Mouse (Mus musculus) C2C12 (cell line): ENCODE measurements around the gene Gm42517. TPM values are rescaled to one million over a fixed set of nuclear protein-coding genes. Genes with fewer than 3 reads are reported as not detected.

Experiments
- H3K27me3 ChIP-seq: one replicate; pipeline ENCODE4 v1.6.1; 2011; ENCODE audit not compliant: control insufficient read depth, insufficient read depth, insufficient read length
- H3K36me3 ChIP-seq: one replicate; pipeline ENCODE4 v1.6.1; 2011; ENCODE audit not compliant: control insufficient read depth, insufficient read depth
- H3K4me3 ChIP-seq: one replicate; pipeline ENCODE4 v1.5.1; 2011; ENCODE audit warnings: mild to moderate bottlenecking, control low read depth; ENCODE audit not compliant: poor library complexity, insufficient read depth, severe bottlenecking
- H3K79me2 ChIP-seq: one replicate; pipeline ENCODE4 v1.6.1; 2011; ENCODE audit not compliant: control insufficient read depth, insufficient read depth
- H3K79me3 ChIP-seq: one replicate; pipeline ENCODE4 v1.6.1; 2011; ENCODE audit warnings: low read depth, control low read depth
- H3ac ChIP-seq: one replicate; pipeline ENCODE3; 2011; ENCODE audit warnings: low read depth; ENCODE audit not compliant: control insufficient read depth, insufficient read length
- CEBPB ChIP-seq: IDR thresholded peaks from one replicate; pipeline ENCODE4 v1.6.1; 2011; ENCODE audit warnings: low read depth, mild to moderate bottlenecking, control low read depth, moderate library complexity
- CTCF ChIP-seq: IDR thresholded peaks from one replicate; pipeline ENCODE4 v1.5.1; 2011; ENCODE audit not compliant: control insufficient read depth, insufficient read depth, insufficient read length
- FOSL1 ChIP-seq: IDR thresholded peaks from one replicate; pipeline ENCODE4 v1.8.0; 2011; ENCODE audit warnings: mild to moderate bottlenecking, low read length; ENCODE audit not compliant: poor library complexity, insufficient read depth, severe bottlenecking
- MAX ChIP-seq: IDR thresholded peaks from one replicate; pipeline ENCODE4 v1.6.1; 2011; ENCODE audit warnings: mild to moderate bottlenecking, control low read depth
- MYOD1 ChIP-seq: IDR thresholded peaks from one replicate; pipeline ENCODE4 v1.6.1; 2011; ENCODE audit warnings: low read depth; ENCODE audit not compliant: control insufficient read depth, insufficient read length
- MYOG ChIP-seq: IDR thresholded peaks from one replicate; pipeline ENCODE4 v1.6.1; 2011; ENCODE audit not compliant: control insufficient read depth, insufficient read length; ENCODE audit errors: extremely low read depth
- USF1 ChIP-seq: IDR thresholded peaks from one replicate; pipeline ENCODE4 v1.6.1; 2011; ENCODE audit warnings: low read depth, mild to moderate bottlenecking, control low read depth, moderate library complexity
- polyA plus RNA-seq: library from polyadenylated mRNA; unstranded; fragments of >200 nt; fragmentation: generic; extraction: Trizol; gene quantifications from one replicate; pipeline ENCODE4 v1.2.1, GENCODE M21; 2012; ENCODE audit warnings: missing spikeins

Gene Gm42517
- polyA plus RNA-seq, 1 experiment, result 1.1 TPM

GRCm38 (mm10) chr5:108345313-108346071, 22.2 kb downstream of the Gm42517 start:
- Histone ChIP-seq H3K79me3 (no peaks in the 10 kb centered on the region), H3K27me3 (no peaks in the 10 kb centered on the region), H3K36me3 (peaks cover 3% of the 10 kb centered on the region), H3ac (no peak overlapping the region), H3K4me3 (no peak overlapping the region), H3K79me2 (no peaks in the 10 kb centered on the region)
- no peak for TF ChIP-seq MYOG
- no peak for TF ChIP-seq CEBPB
- TF ChIP-seq FOSL1, result no peak
- no peak for TF ChIP-seq MYOD1
- TF ChIP-seq USF1, result no peak
- no peak for TF ChIP-seq MAX
- TF ChIP-seq CTCF, result no peak

GRCm38 (mm10) chr5:108343680-108344170, 24.0 kb downstream of the Gm42517 start:
- H3K4me3 ChIP-seq, result no peak overlapping the region
- peaks cover 8% of the 10 kb centered on the region for H3K36me3 ChIP-seq
- no peak for TF ChIP-seq CEBPB
- no peak for TF ChIP-seq USF1
- TF ChIP-seq MYOG, result no peak
- TF ChIP-seq MAX, result no peak
- no peak for TF ChIP-seq MYOD1
- no peak for TF ChIP-seq CTCF
- TF ChIP-seq FOSL1, result no peak
- H3K27me3 ChIP-seq, result no peaks in the 10 kb centered on the region
- H3ac ChIP-seq, result no peak overlapping the region
- H3K79me2 ChIP-seq, result no peaks in the 10 kb centered on the region
- H3K79me3 ChIP-seq, result no peaks in the 10 kb centered on the region

- H3K4me3 ChIP-seq, result no peak overlapping the region
- no peaks in the 10 kb centered on the region for H3K79me3 ChIP-seq
- H3K36me3 ChIP-seq, result peaks cover 9% of the 10 kb centered on the region
- H3ac ChIP-seq, result no peak overlapping the region
- H3K27me3 ChIP-seq, result no peaks in the 10 kb centered on the region
- no peaks in the 10 kb centered on the region for H3K79me2 ChIP-seq
- TF ChIP-seq USF1, result no peak
- TF ChIP-seq MYOD1, result no peak
- no peak for TF ChIP-seq CEBPB
- no peak for TF ChIP-seq MAX
- TF ChIP-seq CTCF, result no peak
- no peak for TF ChIP-seq MYOG
- TF ChIP-seq FOSL1, result no peak
Observed at GRCm38 (mm10) chr5:108338049-108338448, 29.7 kb downstream of the Gm42517 start.

- Histone ChIP-seq H3ac (no peak overlapping the region), H3K79me3 (no peaks in the 10 kb centered on the region), H3K79me2 (no peaks in the 10 kb centered on the region), H3K4me3 (no peak overlapping the region), H3K36me3 (peaks cover 9% of the 10 kb centered on the region), H3K27me3 (no peaks in the 10 kb centered on the region)
- TF ChIP-seq CTCF (no peak), CEBPB (no peak), MAX (no peak), MYOG (no peak), MYOD1 (no peak), FOSL1 (no peak), USF1 (no peak)
Observed at GRCm38 (mm10) chr5:108337385-108337784, 30.3 kb downstream of the Gm42517 start.

- no peak for TF ChIP-seq USF1
- TF ChIP-seq CEBPB, result no peak
- no peak for TF ChIP-seq MYOD1
- no peak for TF ChIP-seq MAX
- TF ChIP-seq FOSL1, result no peak
- no peak for TF ChIP-seq MYOG
- TF ChIP-seq CTCF, result no peak
- peaks cover 7% of the 10 kb centered on the region for H3K36me3 ChIP-seq
- no peak overlapping the region for H3K4me3 ChIP-seq
Observed at GRCm38 (mm10) chr5:108331051-108331450, 36.7 kb downstream of the Gm42517 start.

More at GRCm38 (mm10) chr5:108331051-108331450, 36.7 kb downstream of the Gm42517 start:
- no peaks in the 10 kb centered on the region for H3K27me3 ChIP-seq
- no peak overlapping the region for H3ac ChIP-seq
- no peaks in the 10 kb centered on the region for H3K79me2 ChIP-seq
- no peaks in the 10 kb centered on the region for H3K79me3 ChIP-seq

Other genes with a start within 250 kb of the Gm42517 start
- 16.8 TPM for gene Tmed5, start 235.3 kb downstream of the Gm42517 start, polyA plus RNA-seq
- 0.55 TPM for gene Ccdc18, start 235.0 kb downstream of the Gm42517 start, polyA plus RNA-seq
- gene Dr1, start 99.0 kb downstream of the Gm42517 start, polyA plus RNA-seq, result 13.0 TPM
- gene Pigg, start 55.3 kb downstream of the Gm42517 start, polyA plus RNA-seq, result 1.8 TPM
- 0.01 TPM for gene Pde6b, start 20.5 kb upstream of the Gm42517 start, polyA plus RNA-seq
- gene Atp5k, start 66.5 kb upstream of the Gm42517 start, polyA plus RNA-seq, result 1,015 TPM
- gene Mfsd7a, start 81.0 kb upstream of the Gm42517 start, polyA plus RNA-seq, result 0.25 TPM
- gene Pcgf3, start 93.3 kb upstream of the Gm42517 start, polyA plus RNA-seq, result 14.4 TPM
- not detected for gene Cplx1, start 182.1 kb upstream of the Gm42517 start, polyA plus RNA-seq